Mouse (Mus musculus) embryonic facial prominence, embryonic 11.5 days (tissue): ENCODE results near the gene Zfp46. TPM values are rescaled to one million over a fixed set of nuclear protein-coding genes. Genes with fewer than 3 reads are reported as not detected.

Source experiments
- ATAC-seq: fragments of 200-750 bp; cut with Nextera tagmentation; replicated peaks from 2 replicates; pipeline ENCODE4 v1.8.0; 2017; ENCODE audit warnings: low read depth; ENCODE audit not compliant: insufficient number of reproducible peaks, low FRiP score, low TSS enrichment
- DNase-seq: peaks from one replicate; pipeline ENCODE4 v3.0.0-alpha.2; 2015; ENCODE audit warnings: low spot score
- H3K27ac ChIP-seq: fragments of 300-500 bp; sonication (generic); replicated peaks from 2 replicates; pipeline ENCODE4 v1.5.1; 2014; ENCODE audit warnings: mild to moderate bottlenecking, low read depth, low read length, control low read depth
- H3K27me3 ChIP-seq: fragments of 300-500 bp; sonication (generic); 2 replicates; pipeline ENCODE4 v1.6.1; 2014; ENCODE audit warnings: mild to moderate bottlenecking, low read length, moderate library complexity, mixed read lengths; ENCODE audit not compliant: control insufficient read depth, insufficient read depth
- H3K36me3 ChIP-seq: fragments of 300-500 bp; sonication (generic); replicated peaks from 2 replicates; pipeline ENCODE4 v1.6.1; 2014; ENCODE audit warnings: low read depth, mild to moderate bottlenecking, low read length, moderate library complexity, mixed read lengths; ENCODE audit not compliant: control insufficient read depth, insufficient read depth
- H3K4me1 ChIP-seq: fragments of 300-500 bp; sonication (generic); 2 replicates; pipeline ENCODE4 v1.6.1; 2014; ENCODE audit warnings: low read length, mixed read lengths; ENCODE audit not compliant: control insufficient read depth, insufficient read depth
- H3K4me2 ChIP-seq: fragments of 300-500 bp; sonication (generic); 2 replicates; pipeline ENCODE4 v1.6.1; 2014; ENCODE audit warnings: low read depth, mild to moderate bottlenecking, control low read depth, low read length, moderate library complexity
- H3K4me3 ChIP-seq: fragments of 300-500 bp; sonication (generic); 2 replicates; pipeline ENCODE4 v1.5.1; 2014; ENCODE audit warnings: low read depth, low read length, control low read depth
- H3K9ac ChIP-seq: fragments of 300-500 bp; sonication (generic); replicated peaks from 2 replicates; pipeline ENCODE4 v1.6.1; 2014; ENCODE audit warnings: mild to moderate bottlenecking, control low read depth, low read length
- H3K9me3 ChIP-seq: fragments of 300-500 bp; sonication (generic); replicated peaks from 2 replicates; pipeline ENCODE4 v1.6.1; 2016; ENCODE audit warnings: mild to moderate bottlenecking, low read length, inconsistent platforms, mixed read lengths; ENCODE audit not compliant: control insufficient read depth
- WGBS: fragments of 180-500 bp; shearing (Covaris S2); extraction: QIAGEN DNeasy Blood & Tissue Kit; methylation state at CpG from one replicate; pipeline ENCODE4 v1.1.7; 2014; 5-methylcytosine and 5-hydroxymethylcytosine counted together
- polyA plus RNA-seq: library from polyadenylated mRNA; unstranded; fragments of >200 nt; fragmentation: Nextera tagmentation; extraction: Ambion mirVana; gene quantifications from 2 replicates; pipeline ENCODE4 v1.2.1, GENCODE M21; 2014

The Zfp46 gene
- polyA plus RNA-seq = 24.3 and 28.0 TPM in 2 replicates

- Histone ChIP-seq H3K4me1 (no peaks in the 10 kb centered on the region), H3K27me3 (no peaks in the 10 kb centered on the region), H3K9ac (peak within 1 kb of the TSS; percentile 73), H3K36me3 (0 out of 2 replicates have a peak, but pooled peaks cover 2% of the 10 kb centered on the region), H3K4me3 (peak within 1 kb of the TSS; percentile 51), H3K4me2 (peak within 1 kb of the TSS; percentile 54), H3K27ac (peak within 1 kb of the TSS; percentile 43), H3K9me3 (no peaks in the 10 kb centered on the region)
- peak; percentile 39 for DNase-seq
- ATAC-seq = no peak
- WGBS = 51% methylated on average over 5 of the region's 5 CpGs
Measured at GRCm38 (mm10) chr4:136284455-136284854, at the start of gene Zfp46. Zfp46 (plus strand) TSS chr4:136284683.

- peaks cover 21% of the 10 kb centered on the region for H3K27me3 ChIP-seq
- no peaks in the 10 kb centered on the region; the same call in 1 of the 2 replicates for H3K4me1 ChIP-seq
- H3K9ac ChIP-seq = peak overlapping the region; percentile 41; the same call in 1 of the 2 replicates
- no peak overlapping the region for H3K4me2 ChIP-seq
- DNase-seq = no peak
- no peaks in the 10 kb centered on the region for H3K36me3 ChIP-seq
- H3K9me3 ChIP-seq = no peaks in the 10 kb centered on the region
- 15% methylated on average over 13 of the region's 13 CpGs for WGBS
- ATAC-seq = no peak
- H3K27ac ChIP-seq = no peak overlapping the region
- H3K4me3 ChIP-seq = no peak overlapping the region
Measured at GRCm38 (mm10) chr4:136238669-136239068, 45.8 kb upstream of the Zfp46 start.

- Histone ChIP-seq H3K27ac (no peak overlapping the region), H3K4me2 (no peak overlapping the region), H3K4me1 (no peaks in the 10 kb centered on the region; the same call in 1 of the 2 replicates), H3K9me3 (no peaks in the 10 kb centered on the region), H3K4me3 (no peak overlapping the region), H3K27me3 (peaks cover 23% of the 10 kb centered on the region), H3K9ac (no peak overlapping the region), H3K36me3 (no peaks in the 10 kb centered on the region)
- DNase-seq (no peak), ATAC-seq (no peak)
- WGBS = 63% methylated on average over 9 of the region's 9 CpGs
Measured at GRCm38 (mm10) chr4:136239111-136239510, 45.4 kb upstream of the Zfp46 start.

GRCm38 (mm10) chr4:136239622-136240021 is 44.9 kb upstream of the Zfp46 start:
- peaks cover 23% of the 10 kb centered on the region for H3K27me3 ChIP-seq
- 20% methylated on average over 8 of the region's 8 CpGs for WGBS
- ATAC-seq = no peak

GRCm38 (mm10) chr4:136240123-136240522 is 44.4 kb upstream of the Zfp46 start:
- H3K4me2 ChIP-seq = no peak overlapping the region
- no peak overlapping the region for H3K9ac ChIP-seq
- DNase-seq (no peak), ATAC-seq (no peak)
- no peak overlapping the region for H3K27ac ChIP-seq
- H3K4me3 ChIP-seq = no peak overlapping the region
- no peaks in the 10 kb centered on the region; the same call in 1 of the 2 replicates for H3K4me1 ChIP-seq
- peaks cover 23% of the 10 kb centered on the region for H3K27me3 ChIP-seq
- H3K9me3 ChIP-seq = no peaks in the 10 kb centered on the region
- 60% methylated on average over 14 of the region's 14 CpGs for WGBS
- no peaks in the 10 kb centered on the region for H3K36me3 ChIP-seq

More at GRCm38 (mm10) chr4:136239622-136240021, 44.9 kb upstream of the Zfp46 start:
- H3K4me1 ChIP-seq = no peaks in the 10 kb centered on the region; the same call in 1 of the 2 replicates
- H3K36me3 ChIP-seq = no peaks in the 10 kb centered on the region
- no peak overlapping the region for H3K9ac ChIP-seq
- no peaks in the 10 kb centered on the region for H3K9me3 ChIP-seq
- DNase-seq = peak; percentile 79
- no peak overlapping the region for H3K27ac ChIP-seq
- no peak overlapping the region for H3K4me2 ChIP-seq
- H3K4me3 ChIP-seq = no peak overlapping the region

- 31% methylated on average over 8 of the region's 8 CpGs for WGBS
- Histone ChIP-seq H3K4me2 (no peak overlapping the region), H3K4me1 (no peaks in the 10 kb centered on the region; the same call in 1 of the 2 replicates), H3K36me3 (no peaks in the 10 kb centered on the region), H3K4me3 (no peak overlapping the region), H3K27ac (no peak overlapping the region), H3K9ac (no peak overlapping the region), H3K27me3 (peaks cover 30% of the 10 kb centered on the region), H3K9me3 (no peaks in the 10 kb centered on the region)
- ATAC-seq (no peak), DNase-seq (no peak)
Measured at GRCm38 (mm10) chr4:136240955-136241354, 43.5 kb upstream of the Zfp46 start.

- H3K9me3 ChIP-seq = no peaks in the 10 kb centered on the region
- peaks cover 43% of the 10 kb centered on the region for H3K27me3 ChIP-seq
- H3K36me3 ChIP-seq = no peaks in the 10 kb centered on the region
- no peak overlapping the region for H3K9ac ChIP-seq
- H3K27ac ChIP-seq = no peak overlapping the region
- H3K4me2 ChIP-seq = no peak overlapping the region
- H3K4me3 ChIP-seq = no peak overlapping the region
- DNase-seq (no peak), ATAC-seq (no peak)
- peaks cover 6% of the 10 kb centered on the region for H3K4me1 ChIP-seq
- 46% methylated on average over 8 of the region's 8 CpGs for WGBS
Measured at GRCm38 (mm10) chr4:136242065-136242703, 42.3 kb upstream of the Zfp46 start.

- no peak overlapping the region for H3K4me2 ChIP-seq
- H3K27me3 ChIP-seq = peaks cover 46% of the 10 kb centered on the region
- H3K9me3 ChIP-seq = no peaks in the 10 kb centered on the region
- no peak overlapping the region for H3K4me3 ChIP-seq
- 87% methylated on average over 7 of the region's 7 CpGs for WGBS
- no peak overlapping the region for H3K27ac ChIP-seq
- H3K4me1 ChIP-seq = peaks cover 12% of the 10 kb centered on the region
- no peaks in the 10 kb centered on the region for H3K36me3 ChIP-seq
- DNase-seq (no peak), ATAC-seq (no peak)
- no peak overlapping the region for H3K9ac ChIP-seq
Measured at GRCm38 (mm10) chr4:136242728-136243127, 41.8 kb upstream of the Zfp46 start.
